Comparison of ENCODE assay signal across 9 mouse cellular contexts in the genomic region with DNA sequence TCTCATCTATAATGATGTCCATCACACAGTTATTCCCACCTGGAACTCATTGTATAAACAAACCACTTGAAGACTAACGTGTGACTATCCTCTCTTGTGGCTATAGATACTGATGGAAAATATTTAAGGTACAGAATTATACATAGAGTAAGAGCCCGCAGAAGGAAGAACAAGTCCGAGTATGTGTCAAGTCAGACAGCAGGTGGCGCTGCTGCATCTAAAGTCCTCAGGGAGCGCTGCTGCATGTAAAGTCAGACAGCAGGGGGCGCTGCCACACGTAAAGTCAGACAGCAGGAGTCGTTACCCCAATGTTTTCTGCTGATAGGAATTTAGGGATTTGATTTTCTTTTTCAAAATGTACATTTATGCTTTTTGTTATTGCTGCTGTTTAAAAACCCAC. TPM values are rescaled to one million over a fixed set of nuclear protein-coding genes. Genes with fewer than 3 reads are reported as not detected.
A peak's percentile ranks its signal among the peaks of the same experiment; 100 is the strongest.
DNase-seq lines count a peak whose midpoint lies in the region; ATAC-seq and TF ChIP-seq lines count a peak whose summit lies in the region.
"Had no signal": no experiment of that assay in that cellular context is flagged by ENCODE, and none has a peak within 500 bp of the region (broad histone marks: within the 10 kb centered on the region; RNA-seq: fewer than 3 reads in every experiment).

No protein-coding gene starts in this region.

- H3K9ac ChIP-seq in kidney, embryonic 15.5 days: no peak overlapping the region
- H3K9ac ChIP-seq in stomach, embryonic 16.5 days (ENCODE audit: low read length): no peak overlapping the region
- H3K9ac ChIP-seq: embryonic facial prominence, embryonic 12.5 days had no signal

- H3K36me3 ChIP-seq in kidney, embryonic 15.5 days: no peaks in the 10 kb centered on the region
- no peaks in the 10 kb centered on the region for H3K36me3 ChIP-seq in stomach, embryonic 16.5 days (ENCODE audit: control insufficient read depth, insufficient read depth, low read length)
- H3K36me3 ChIP-seq: embryonic facial prominence, embryonic 12.5 days had no signal

- DNase-seq in kidney, adult 11 months: peak; percentile 67
- peak; percentile 69 to 75 for DNase-seq in cerebellum, adult 2 months
- DNase-seq in forelimb bud, embryonic 11.5 days (ENCODE audit: low read depth, low spot score): peak; percentile 92
- peak; percentile 95 for DNase-seq in induced T-regulatory cell, adult 2 months (ENCODE audit: low read depth)
- peak; percentile 90 to 93 for DNase-seq in left cerebral cortex, postnatal 25 days (ENCODE audit: low spot score in 2 of 2)
- peak; percentile 38 to 75 for DNase-seq in monocyte, adult 2 months (ENCODE audit: low read depth in 1 of 2, low spot score in 2 of 2)

- H3K4me1 ChIP-seq in kidney, embryonic 15.5 days: no peaks in the 10 kb centered on the region
- no peaks in the 10 kb centered on the region for H3K4me1 ChIP-seq in cerebellum, adult 2 months (ENCODE audit: control insufficient read depth, insufficient read depth, low read length)
- H3K4me1 ChIP-seq in stomach, embryonic 16.5 days (ENCODE audit: control insufficient read depth, insufficient read depth, low read length): no peaks in the 10 kb centered on the region
- H3K4me1 ChIP-seq: embryonic facial prominence, embryonic 12.5 days had no signal

- ATAC-seq in kidney, embryonic 15.5 days (replicated peaks; ENCODE audit: low FRiP score): no peak
- peak; percentile 44; the same call in 1 of the 2 replicates for ATAC-seq in stomach, embryonic 16.5 days (ENCODE audit: insufficient read depth, low FRiP score)

- H3K27me3 ChIP-seq in kidney, embryonic 15.5 days: no peaks in the 10 kb centered on the region
- H3K27me3 ChIP-seq in cerebellum, adult 2 months (ENCODE audit: control insufficient read depth, insufficient read depth, low read length): no peaks in the 10 kb centered on the region
- no peaks in the 10 kb centered on the region for H3K27me3 ChIP-seq in stomach, embryonic 16.5 days (ENCODE audit: control insufficient read depth, insufficient read depth, low read length)
- H3K27me3 ChIP-seq: embryonic facial prominence, embryonic 12.5 days had no signal

- intact Hi-C loops in left cerebral cortex, postnatal 25 days (cut with DNase I): no loop called here

- H3K4me3 ChIP-seq in kidney, embryonic 15.5 days (replicated peaks): no peak overlapping the region
- H3K4me3 ChIP-seq in cerebellum, adult 2 months (replicated peaks; ENCODE audit: insufficient read depth, low read depth, low read length): no peak overlapping the region
- H3K4me3 ChIP-seq in stomach, embryonic 16.5 days (replicated peaks; ENCODE audit: low read length): no peak overlapping the region
- H3K4me3 ChIP-seq: embryonic facial prominence, embryonic 12.5 days had no signal

- H3K9me3 ChIP-seq in kidney, embryonic 15.5 days (replicated peaks): no peaks in the 10 kb centered on the region
- H3K9me3 ChIP-seq in stomach, embryonic 16.5 days (replicated peaks; ENCODE audit: control insufficient read depth, low read length): no peaks in the 10 kb centered on the region
- H3K9me3 ChIP-seq: embryonic facial prominence, embryonic 12.5 days had no signal

- H3K4me2 ChIP-seq in kidney, embryonic 15.5 days: no peak overlapping the region
- H3K4me2 ChIP-seq in stomach, embryonic 16.5 days (ENCODE audit: low read depth, low read length): no peak overlapping the region
- H3K4me2 ChIP-seq: embryonic facial prominence, embryonic 12.5 days had no signal

- WGBS in kidney, embryonic 15.5 days: 9% methylated on average over 8 of the region's 8 CpGs
- whole genome bisulfite sequencing in cerebellum, adult 2 months: 4% methylated on average over 8 of the region's 8 CpGs
- 8% methylated on average over 8 of the region's 8 CpGs for WGBS in stomach, embryonic 16.5 days

- no peak overlapping the region for H3K27ac ChIP-seq in kidney, embryonic 15.5 days
- H3K27ac ChIP-seq in cerebellum, adult 2 months (ENCODE audit: insufficient read depth, low read length): no peak overlapping the region
- H3K27ac ChIP-seq in stomach, embryonic 16.5 days (ENCODE audit: low read length): no peak overlapping the region
- H3K27ac ChIP-seq: embryonic facial prominence, embryonic 12.5 days had no signal

- peak; percentile 95 for TF ChIP-seq CTCF in cerebellum, adult 2 months (IDR thresholded peaks at IDR 0.05; ENCODE audit: borderline replicate concordance, insufficient read depth, low read depth, low read length)

- no peak for TF ChIP-seq POLR2A in cerebellum, adult 2 months (IDR thresholded peaks at IDR 0.05; ENCODE audit: borderline replicate concordance, insufficient read depth, low read length)

RNA-seq across cellular contexts. Expression of a gene that starts 5.4 kb away (rescaled TPM):
- polyA plus RNA-seq in kidney, embryonic 15.5 days (2015; fragmentation: Nextera tagmentation; extraction: Ambion mirVana): not detected in 2 replicates
- 38.2 and 46.0 TPM in 2 replicates for polyA plus RNA-seq in cerebellum, adult 2 months (2012; rRNA removed)
- total RNA-seq in left cerebral cortex, postnatal 25 days (2021): 10 to 100 TPM in 1 of 2 experiments, 1 to 10 TPM in 1; 7.6 to 11.5 TPM
- not detected in 2 replicates for polyA plus RNA-seq in stomach, embryonic 16.5 days (2015; fragmentation: Nextera tagmentation; extraction: Ambion mirVana)
- polyA plus RNA-seq: embryonic facial prominence, embryonic 12.5 days had no signal

RNA-seq across cellular contexts. Expression of a gene that starts 42.4 kb away (rescaled TPM):
- polyA plus RNA-seq in kidney, embryonic 15.5 days (2015; fragmentation: Nextera tagmentation; extraction: Ambion mirVana): 0.27 TPM in 1 of 2 replicates, not detected in the other
- polyA plus RNA-seq in cerebellum, adult 2 months (2012; rRNA removed): 0.05 TPM in 1 of 2 replicates, not detected in the other
- total RNA-seq in left cerebral cortex, postnatal 25 days (2021): under 1 TPM in 1 of 2 experiments, not detected in 1; 0.16 TPM
- polyA plus RNA-seq in stomach, embryonic 16.5 days (2015; fragmentation: Nextera tagmentation; extraction: Ambion mirVana): not detected in 2 replicates
- polyA plus RNA-seq: embryonic facial prominence, embryonic 12.5 days had no signal

Comparison
In these comparisons a context has a peak if more than half of its experiments do, and no peak if none do; other contexts are left out.
1. RNA of a gene that starts 5.4 kb away (polyA plus RNA-seq): 38.2 to 46.0 TPM in cerebellum, adult 2 months; not detected in stomach, embryonic 16.5 days and not detected in kidney, embryonic 15.5 days; every median in the first group is over 10 times any median in the second.
2. Peak in every context shown above with its lines, with median percentiles within 50 percentile points of each other: DNase-seq.